Mouse (Mus musculus) skeletal muscle tissue, adult 2 months (tissue): ENCODE data around the gene Zfp128.
"Not testable (repeated sequence)": the region's sequence is repeated elsewhere in the genome, so short reads cannot be mapped to it uniquely, and the experiment has no call there.

Source experiments
- DNase-seq: peaks from one replicate; pipeline ENCODE4 v3.0.0-alpha.2; 2012; ENCODE audit warnings: low read depth, low spot score

Zfp128 gene

GRCm38 (mm10) chr7:12921705-12922465, 40.9 kb downstream of the Zfp128 start, which contains the start of gene Rps5:
Rps5 (plus strand) TSS chr7:12922290.
- peak; percentile 100 for DNase-seq

GRCm38 (mm10) chr7:12922729-12923128, 41.8 kb downstream of the Zfp128 start:
- no peak for DNase-seq

GRCm38 (mm10) chr7:12926316-12926715, 45.3 kb downstream of the Zfp128 start:
- no peak for DNase-seq

- no peak for DNase-seq
Observed at GRCm38 (mm10) chr7:12927191-12927680, 46.3 kb downstream of the Zfp128 start, which contains the start of gene Rnf225. Rnf225 (plus strand) TSS chr7:12927416.

GRCm38 (mm10) chr7:12927693-12928589, 47.0 kb downstream of the Zfp128 start:
- no peak for DNase-seq

GRCm38 (mm10) chr7:12933615-12934140, 52.7 kb downstream of the Zfp128 start:
- DNase-seq = no peak

- no peak for DNase-seq
Observed at GRCm38 (mm10) chr7:12934808-12935207, 53.8 kb downstream of the Zfp128 start.

GRCm38 (mm10) chr7:12937254-12937803, 56.4 kb downstream of the Zfp128 start:
- DNase-seq = not testable (repeated sequence)

GRCm38 (mm10) chr7:12940599-12940998, 59.6 kb downstream of the Zfp128 start:
- DNase-seq = no peak
